Mouse (Mus musculus) midbrain, embryonic 14.5 days (tissue): Measurements from ENCODE around the gene Klc1. TPM values are rescaled to one million over a fixed set of nuclear protein-coding genes. Genes with fewer than 3 reads are reported as not detected.

Experiments
- ATAC-seq: fragments of 200-750 bp; cut with Nextera tagmentation; 2 replicates; pipeline ENCODE4 v1.8.0; 2017; ENCODE audit warnings: moderate number of reproducible peaks, moderate library complexity; ENCODE audit not compliant: low FRiP score, low TSS enrichment
- DNase-seq: peaks from one replicate; pipeline ENCODE4 v3.0.0-alpha.2; 2015
- H3K27ac ChIP-seq: fragments of 300-500 bp; sonication (generic); replicated peaks from 2 replicates; pipeline ENCODE4 v1.5.1; 2014; ENCODE audit warnings: mild to moderate bottlenecking, low read depth, low read length, moderate library complexity
- H3K27me3 ChIP-seq: fragments of 300-500 bp; sonication (generic); 2 replicates; pipeline ENCODE4 v1.6.1; 2014; ENCODE audit warnings: low read length, control low read depth, mixed read lengths; ENCODE audit not compliant: control insufficient read depth, insufficient read depth
- H3K36me3 ChIP-seq: fragments of 300-500 bp; sonication (generic); 2 replicates; pipeline ENCODE4 v1.6.1; 2014; ENCODE audit warnings: low read length, control low read depth; ENCODE audit not compliant: control insufficient read depth, insufficient read depth
- H3K4me1 ChIP-seq: fragments of 300-500 bp; sonication (generic); 2 replicates; pipeline ENCODE4 v1.6.1; 2014; ENCODE audit warnings: mild to moderate bottlenecking, antibody characterized with exemption, low read length, control low read depth; ENCODE audit not compliant: control insufficient read depth, insufficient read depth
- H3K4me2 ChIP-seq: fragments of 300-500 bp; sonication (generic); 2 replicates; pipeline ENCODE4 v1.6.1; 2014; ENCODE audit warnings: mild to moderate bottlenecking, low read length, moderate library complexity
- H3K4me3 ChIP-seq: fragments of 300-500 bp; sonication (generic); replicated peaks from 2 replicates; pipeline ENCODE4 v1.5.1; 2014; ENCODE audit warnings: low read depth, low read length
- H3K9ac ChIP-seq: fragments of 300-500 bp; sonication (generic); replicated peaks from 2 replicates; pipeline ENCODE4 v1.6.1; 2014; ENCODE audit warnings: mild to moderate bottlenecking, low read length, moderate library complexity
- H3K9me3 ChIP-seq: fragments of 300-500 bp; sonication (generic); 2 replicates; pipeline ENCODE4 v1.6.1; 2016; ENCODE audit warnings: low read length, control low read depth, mixed read lengths; ENCODE audit not compliant: control insufficient read depth
- WGBS: fragments of 180-500 bp; shearing (Covaris S2); extraction: QIAGEN DNeasy Blood & Tissue Kit; methylation state at CpG from one replicate; pipeline ENCODE4 v1.1.7; 2014; 5-methylcytosine and 5-hydroxymethylcytosine counted together
- polyA plus RNA-seq: library from polyadenylated mRNA; unstranded; fragments of >200 nt; fragmentation: Nextera tagmentation; extraction: Ambion mirVana; gene quantifications from 2 replicates; pipeline ENCODE4 v1.2.1, GENCODE M21; 2014

Gene Klc1
- polyA plus RNA-seq, 1 experiment from 2014 or later: 628 TPM

- no peaks in the 10 kb centered on the region for H3K9me3 ChIP-seq
- 81% methylated on average over 10 of the region's 10 CpGs for WGBS
Observed at GRCm38 (mm10) chr12:111853011-111853436, 94.4 kb downstream of the Klc1 start.

GRCm38 (mm10) chr12:111853546-111853945, 94.9 kb downstream of the Klc1 start:
- no peaks in the 10 kb centered on the region for H3K27me3 ChIP-seq
- WGBS: 78% methylated on average over 4 of the region's 4 CpGs
- H3K9me3 ChIP-seq: no peaks in the 10 kb centered on the region
- no peak overlapping the region for H3K9ac ChIP-seq
- ATAC-seq: no peak
- H3K4me1 ChIP-seq: no peaks in the 10 kb centered on the region
- peaks cover 16% of the 10 kb centered on the region; the same call in 1 of the 2 replicates for H3K36me3 ChIP-seq
- DNase-seq: no peak
- no peak overlapping the region for H3K27ac ChIP-seq
- no peak overlapping the region for H3K4me3 ChIP-seq
- H3K4me2 ChIP-seq: no peak overlapping the region

More at GRCm38 (mm10) chr12:111853011-111853436, 94.4 kb downstream of the Klc1 start:
- H3K4me3 ChIP-seq: no peak overlapping the region
- ATAC-seq (no peak), DNase-seq (no peak)
- no peak overlapping the region for H3K27ac ChIP-seq
- H3K36me3 ChIP-seq: peaks cover 11% of the 10 kb centered on the region; the same call in 1 of the 2 replicates
- H3K9ac ChIP-seq: no peak overlapping the region
- H3K4me2 ChIP-seq: no peak overlapping the region
- no peaks in the 10 kb centered on the region for H3K27me3 ChIP-seq
- no peaks in the 10 kb centered on the region for H3K4me1 ChIP-seq

DNA sequence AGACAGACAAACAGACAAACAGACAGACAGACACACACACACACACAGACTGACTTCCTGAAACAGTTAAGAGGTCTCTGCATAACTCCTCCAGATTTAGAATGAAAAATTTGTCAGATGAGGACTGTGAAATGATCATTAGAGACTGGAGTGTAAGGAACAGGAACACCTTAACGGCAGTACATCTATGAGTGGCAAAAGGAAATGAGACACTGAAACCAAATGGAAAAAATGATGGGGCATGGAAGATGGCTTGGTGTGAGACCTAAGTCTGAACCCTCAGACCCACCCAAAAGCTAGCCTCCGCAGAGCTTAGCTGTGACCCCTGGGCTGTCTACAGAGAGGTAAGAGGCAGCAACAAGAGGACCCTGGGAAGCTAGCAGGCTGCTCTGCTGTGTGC, 96.8 kb downstream of the Klc1 start:
- Histone ChIP-seq H3K27me3 (no peaks in the 10 kb centered on the region), H3K4me1 (no peaks in the 10 kb centered on the region), H3K4me2 (no peak overlapping the region), H3K4me3 (no peak overlapping the region), H3K27ac (no peak overlapping the region), H3K9me3 (no peaks in the 10 kb centered on the region), H3K36me3 (peaks cover 19% of the 10 kb centered on the region; the same call in 1 of the 2 replicates), H3K9ac (no peak overlapping the region)
- no peak for ATAC-seq
- 99% methylated on average over 2 of the region's 2 CpGs for WGBS
- no peak for DNase-seq

Other genes with a start within 250 kb of the Klc1 start
- 486 and 550 TPM in 2 replicates for gene Eif5, start 220.8 kb upstream of the Klc1 start, polyA plus RNA-seq
- gene Mark3, start 184.3 kb upstream of the Klc1 start, polyA plus RNA-seq: 64.0 and 76.7 TPM in 2 replicates
- gene Ckb, start 86.5 kb upstream of the Klc1 start, polyA plus RNA-seq: 1,414 and 1,526 TPM in 2 replicates
- gene Trmt61a, start 80.7 kb upstream of the Klc1 start, polyA plus RNA-seq: 7.0 and 8.0 TPM in 2 replicates
- 67.3 and 72.9 TPM in 2 replicates for gene Bag5, start 45.6 kb upstream of the Klc1 start, polyA plus RNA-seq
- 57.6 and 66.0 TPM in 2 replicates for gene Apopt1, start 45.6 kb upstream of the Klc1 start, polyA plus RNA-seq
- 2.3 and 3.2 TPM in 2 replicates for gene Xrcc3, start 55.0 kb downstream of the Klc1 start, polyA plus RNA-seq
- 29.7 and 33.7 TPM in 2 replicates for gene Zfyve21, start 55.3 kb downstream of the Klc1 start, polyA plus RNA-seq
- 36.2 and 38.1 TPM in 2 replicates for gene Ppp1r13b, start 149.3 kb downstream of the Klc1 start, polyA plus RNA-seq
- 644 and 890 TPM in 2 replicates for gene Atp5mpl, start 208.1 kb downstream of the Klc1 start, polyA plus RNA-seq
- gene Tdrd9, start 212.7 kb downstream of the Klc1 start, polyA plus RNA-seq: 0.42 and 0.46 TPM in 2 replicates
- gene Rd3l, start 222.5 kb downstream of the Klc1 start, polyA plus RNA-seq: not detected in 2 replicates